Mouse (Mus musculus) kidney, adult 9 months (tissue): ENCODE results near the gene Pygb.

Experiments used
- DNase-seq: peaks from one replicate; pipeline ENCODE4 v3.0.0; 2022

The Pygb gene

GRCm38 (mm10) chr2:150798084-150798483, 11.5 kb downstream of the Pygb start:
- no peak for DNase-seq

- DNase-seq = no peak
Observed at GRCm38 (mm10) chr2:150800616-150801015, 14.1 kb downstream of the Pygb start.

GRCm38 (mm10) chr2:150803035-150803434, 16.5 kb downstream of the Pygb start:
- DNase-seq = peak; percentile 39

GRCm38 (mm10) chr2:150808381-150808780, 21.8 kb downstream of the Pygb start:
- no peak for DNase-seq

GRCm38 (mm10) chr2:150808812-150809211, 22.3 kb downstream of the Pygb start:
- no peak for DNase-seq

GRCm38 (mm10) chr2:150810603-150811002, 24.1 kb downstream of the Pygb start:
- DNase-seq = no peak

GRCm38 (mm10) chr2:150812816-150813215, 26.3 kb downstream of the Pygb start:
- DNase-seq = no peak

GRCm38 (mm10) chr2:150816676-150817402, 30.3 kb downstream of the Pygb start:
- no peak for DNase-seq

GRCm38 (mm10) chr2:150818742-150819141, 32.2 kb downstream of the Pygb start:
- DNase-seq = no peak

GRCm38 (mm10) chr2:150820720-150821119, 34.2 kb downstream of the Pygb start:
- no peak for DNase-seq

GRCm38 (mm10) chr2:150822987-150823386, 36.5 kb downstream of the Pygb start:
- DNase-seq = no peak

GRCm38 (mm10) chr2:150826426-150826825, 39.9 kb downstream of the Pygb start:
- DNase-seq = no peak

- DNase-seq = no peak
Observed at GRCm38 (mm10) chr2:150828164-150828563, 41.6 kb downstream of the Pygb start.

- DNase-seq = no peak
Observed at GRCm38 (mm10) chr2:150828654-150829053, 42.1 kb downstream of the Pygb start.

- no peak for DNase-seq
Observed at GRCm38 (mm10) chr2:150830011-150830410, 43.5 kb downstream of the Pygb start.

GRCm38 (mm10) chr2:150830911-150831441, 44.4 kb downstream of the Pygb start:
- DNase-seq = no peak

- DNase-seq = peak; percentile 49
Observed at GRCm38 (mm10) chr2:150832029-150832428, 45.5 kb downstream of the Pygb start.

- no peak for DNase-seq
Observed at GRCm38 (mm10) chr2:150834616-150835015, 48.1 kb downstream of the Pygb start.

- no peak for DNase-seq
Observed at GRCm38 (mm10) chr2:150835975-150836374, 49.4 kb downstream of the Pygb start.

- no peak for DNase-seq
Observed at GRCm38 (mm10) chr2:150836906-150837305, 50.4 kb downstream of the Pygb start.

- DNase-seq = no peak
Observed at GRCm38 (mm10) chr2:150837781-150838180, 51.2 kb downstream of the Pygb start.

GRCm38 (mm10) chr2:150839686-150840471, 53.3 kb downstream of the Pygb start:
- peak; percentile 16 for DNase-seq

- no peak for DNase-seq
Observed at GRCm38 (mm10) chr2:150841109-150841508, 54.6 kb downstream of the Pygb start.

GRCm38 (mm10) chr2:150842049-150842461, 55.5 kb downstream of the Pygb start:
- peak; percentile 17 for DNase-seq
